Mouse (Mus musculus) CD4-positive helper T cell, adult 2 months (primary cell): Measurements from ENCODE around the gene Hsp90ab1.

ENCODE experiments used
- DNase-seq: peaks from one replicate; pipeline ENCODE4 v3.0.0-alpha.2; 2012; ENCODE audit warnings: low read depth, missing footprints, low spot score

Hsp90ab1 gene

GRCm38 (mm10) chr17:45580958-45581477 is 7.9 kb upstream of the Hsp90ab1 start:
- DNase-seq, result no peak

- no peak for DNase-seq
These were observed 6.5 kb upstream of the Hsp90ab1 start for GRCm38 (mm10) chr17:45579554-45579953.

- peak; percentile 49 for DNase-seq
These were observed 5.8 kb upstream of the Hsp90ab1 start for GRCm38 (mm10) chr17:45578843-45579242.

- DNase-seq, result no peak
These were observed 5.2 kb upstream of the Hsp90ab1 start for GRCm38 (mm10) chr17:45578242-45578641.

- no peak for DNase-seq
These were observed 2.2 kb upstream of the Hsp90ab1 start for GRCm38 (mm10) chr17:45575123-45575897.

GRCm38 (mm10) chr17:45574129-45574761 is 1.2 kb upstream of the Hsp90ab1 start:
- DNase-seq, result peak; percentile 88

GRCm38 (mm10) chr17:45573780-45574123 is 681 bp upstream of the Hsp90ab1 start:
- peak; percentile 98 for DNase-seq

GRCm38 (mm10) chr17:45572103-45573086 is 676 bp downstream of the Hsp90ab1 start:
- peak; percentile 91 for DNase-seq

GRCm38 (mm10) chr17:45569999-45570398 is 3.1 kb downstream of the Hsp90ab1 start:
- DNase-seq, result peak; percentile 55

GRCm38 (mm10) chr17:45568990-45569389 is 4.1 kb downstream of the Hsp90ab1 start:
- peak; percentile 24 for DNase-seq

- DNase-seq, result peak; percentile 52
These were observed 5.9 kb downstream of the Hsp90ab1 start for GRCm38 (mm10) chr17:45567162-45567601.

- DNase-seq, result peak; percentile 51
These were observed 6.5 kb downstream of the Hsp90ab1 start for GRCm38 (mm10) chr17:45566360-45567161.

GRCm38 (mm10) chr17:45566031-45566359 is 7.1 kb downstream of the Hsp90ab1 start:
- no peak for DNase-seq

GRCm38 (mm10) chr17:45565103-45565502 is 8.0 kb downstream of the Hsp90ab1 start:
- DNase-seq, result no peak

- peak; percentile 50 for DNase-seq
These were observed 8.5 kb downstream of the Hsp90ab1 start for GRCm38 (mm10) chr17:45564531-45565084.

GRCm38 (mm10) chr17:45563655-45564530 is 9.2 kb downstream of the Hsp90ab1 start, which contains the start of gene Slc35b2:
Gene Slc35b2, plus strand, starts transcription at chr17:45563874.
- peak; percentile 90 for DNase-seq

GRCm38 (mm10) chr17:45563216-45563615 is 9.9 kb downstream of the Hsp90ab1 start:
- no peak for DNase-seq

- DNase-seq, result peak; percentile 16
These were observed 13.1 kb downstream of the Hsp90ab1 start for GRCm38 (mm10) chr17:45559732-45560525.
